Mouse (Mus musculus): Measurements from ENCODE around the gene Wfdc12. TPM values are rescaled to one million over a fixed set of nuclear protein-coding genes. Genes with fewer than 3 reads are reported as not detected.

Wfdc12 gene
- polyA plus RNA-seq, 1 experiment: 0.15 TPM

- Histone ChIP-seq H3K4me1 (ENCODE audit: control insufficient read depth, insufficient read depth, low read length) (no peaks in the 10 kb centered on the region), H3K27ac (ENCODE audit: insufficient read depth, low read length) (no peak overlapping the region), H3K4me3 (replicated peaks; ENCODE audit: insufficient read depth, low read depth, low read length) (no peak overlapping the region), H3K27me3 (ENCODE audit: control insufficient read depth, insufficient read depth, low read length) (no peaks in the 10 kb centered on the region)
- TF ChIP-seq POLR2A (IDR thresholded peaks at IDR 0.05; ENCODE audit: borderline replicate concordance, insufficient read depth, low read length) (no peak), CTCF (IDR thresholded peaks at IDR 0.05; ENCODE audit: borderline replicate concordance, insufficient read depth, low read depth, low read length) (no peak)
- 89% methylated on average over 11 of the region's 11 CpGs for WGBS
- DNase-seq: no peak
Measured at GRCm38 (mm10) chr2:164161515-164162055, 28.8 kb downstream of the Wfdc12 start.

- TF ChIP-seq CTCF (IDR thresholded peaks at IDR 0.05; ENCODE audit: borderline replicate concordance, insufficient read depth, low read depth, low read length): no peak
- no peak for TF ChIP-seq POLR2A (IDR thresholded peaks at IDR 0.05; ENCODE audit: borderline replicate concordance, insufficient read depth, low read length)
- no peaks in the 10 kb centered on the region; the same call in 1 of the 2 replicates for H3K4me1 ChIP-seq (ENCODE audit: control insufficient read depth, insufficient read depth, low read length)
- no peaks in the 10 kb centered on the region for H3K27me3 ChIP-seq (ENCODE audit: control insufficient read depth, insufficient read depth, low read length)
- DNase-seq: peak in 1 of 2 experiments; percentile 16
- H3K4me3 ChIP-seq (replicated peaks; ENCODE audit: insufficient read depth, low read depth, low read length): no peak overlapping the region
- WGBS: 59% methylated on average over 2 of the region's 2 CpGs
- no peak overlapping the region for H3K27ac ChIP-seq (ENCODE audit: insufficient read depth, low read length)
Measured at GRCm38 (mm10) chr2:164158838-164159237, 31.6 kb downstream of the Wfdc12 start.

- H3K4me1 ChIP-seq (ENCODE audit: control insufficient read depth, insufficient read depth, low read length): peaks cover 8% of the 10 kb centered on the region; the same call in 1 of the 2 replicates
- no peak for DNase-seq
- no peak overlapping the region for H3K4me3 ChIP-seq (replicated peaks; ENCODE audit: insufficient read depth, low read depth, low read length)
- no peaks in the 10 kb centered on the region for H3K27me3 ChIP-seq (ENCODE audit: control insufficient read depth, insufficient read depth, low read length)
- 64% methylated on average over 7 of the region's 7 CpGs for WGBS
- no peak overlapping the region for H3K27ac ChIP-seq (ENCODE audit: insufficient read depth, low read length)
- no peak for TF ChIP-seq POLR2A (IDR thresholded peaks at IDR 0.05; ENCODE audit: borderline replicate concordance, insufficient read depth, low read length)
- no peak for TF ChIP-seq CTCF (IDR thresholded peaks at IDR 0.05; ENCODE audit: borderline replicate concordance, insufficient read depth, low read depth, low read length)
Measured at GRCm38 (mm10) chr2:164156158-164156557, 34.2 kb downstream of the Wfdc12 start.

GRCm38 (mm10) chr2:164154007-164154406 lies 36.4 kb downstream of the Wfdc12 start:
- H3K27me3 ChIP-seq (ENCODE audit: control insufficient read depth, insufficient read depth, low read length): no peaks in the 10 kb centered on the region
- no peak overlapping the region for H3K4me3 ChIP-seq (replicated peaks; ENCODE audit: insufficient read depth, low read depth, low read length)
- 18% methylated on average over 10 of the region's 10 CpGs for WGBS
- H3K27ac ChIP-seq (ENCODE audit: insufficient read depth, low read length): no peak overlapping the region
- TF ChIP-seq POLR2A (IDR thresholded peaks at IDR 0.05; ENCODE audit: borderline replicate concordance, insufficient read depth, low read length): no peak
- DNase-seq: peak; percentile 60 to 71
- peaks cover 8% of the 10 kb centered on the region; the same call in 1 of the 2 replicates for H3K4me1 ChIP-seq (ENCODE audit: control insufficient read depth, insufficient read depth, low read length)

- 95% methylated on average over 11 of the region's 11 CpGs for WGBS
- Histone ChIP-seq H3K27me3 (ENCODE audit: control insufficient read depth, insufficient read depth, low read length) (no peaks in the 10 kb centered on the region), H3K27ac (ENCODE audit: insufficient read depth, low read length) (no peak overlapping the region), H3K4me1 (ENCODE audit: control insufficient read depth, insufficient read depth, low read length) (peaks cover 8% of the 10 kb centered on the region; the same call in 1 of the 2 replicates), H3K4me3 (replicated peaks; ENCODE audit: insufficient read depth, low read depth, low read length) (no peak overlapping the region)
- no peak for DNase-seq
- TF ChIP-seq CTCF (IDR thresholded peaks at IDR 0.05; ENCODE audit: borderline replicate concordance, insufficient read depth, low read depth, low read length) (no peak), POLR2A (IDR thresholded peaks at IDR 0.05; ENCODE audit: borderline replicate concordance, insufficient read depth, low read length) (no peak)
Measured at GRCm38 (mm10) chr2:164152341-164152740, 38.1 kb downstream of the Wfdc12 start.

GRCm38 (mm10) chr2:164150086-164150760 lies 40.2 kb downstream of the Wfdc12 start:
- no peaks in the 10 kb centered on the region for H3K27me3 ChIP-seq (ENCODE audit: control insufficient read depth, insufficient read depth, low read length)
- H3K27ac ChIP-seq (ENCODE audit: insufficient read depth, low read length): no peak overlapping the region
- WGBS: 68% methylated on average over 14 of the region's 14 CpGs
- no peak overlapping the region for H3K4me3 ChIP-seq (replicated peaks; ENCODE audit: insufficient read depth, low read depth, low read length)
- no peak for DNase-seq
- TF ChIP-seq CTCF (IDR thresholded peaks at IDR 0.05; ENCODE audit: borderline replicate concordance, insufficient read depth, low read depth, low read length) (no peak), POLR2A (IDR thresholded peaks at IDR 0.05; ENCODE audit: borderline replicate concordance, insufficient read depth, low read length) (no peak)
- peaks cover 8% of the 10 kb centered on the region; the same call in 1 of the 2 replicates for H3K4me1 ChIP-seq (ENCODE audit: control insufficient read depth, insufficient read depth, low read length)

GRCm38 (mm10) chr2:164146556-164146955 lies 43.9 kb downstream of the Wfdc12 start:
- H3K27ac ChIP-seq (ENCODE audit: insufficient read depth, low read length): no peak overlapping the region
- WGBS: 89% methylated on average over 12 of the region's 12 CpGs
- H3K4me1 ChIP-seq (ENCODE audit: control insufficient read depth, insufficient read depth, low read length): peaks cover 6% of the 10 kb centered on the region
- TF ChIP-seq POLR2A (IDR thresholded peaks at IDR 0.05; ENCODE audit: borderline replicate concordance, insufficient read depth, low read length): no peak
- TF ChIP-seq CTCF (IDR thresholded peaks at IDR 0.05; ENCODE audit: borderline replicate concordance, insufficient read depth, low read depth, low read length): no peak
- DNase-seq: no peak
- H3K27me3 ChIP-seq (ENCODE audit: control insufficient read depth, insufficient read depth, low read length): no peaks in the 10 kb centered on the region
- no peak overlapping the region for H3K4me3 ChIP-seq (replicated peaks; ENCODE audit: insufficient read depth, low read depth, low read length)

- whole genome bisulfite sequencing: 89% methylated on average over 10 of the region's 10 CpGs
- H3K27ac ChIP-seq (ENCODE audit: insufficient read depth, low read length): no peak overlapping the region
- no peak overlapping the region for H3K4me3 ChIP-seq (replicated peaks; ENCODE audit: insufficient read depth, low read depth, low read length)
- no peak for DNase-seq
- H3K27me3 ChIP-seq (ENCODE audit: control insufficient read depth, insufficient read depth, low read length): no peaks in the 10 kb centered on the region
- H3K4me1 ChIP-seq (ENCODE audit: control insufficient read depth, insufficient read depth, low read length): peaks cover 10% of the 10 kb centered on the region
- TF ChIP-seq CTCF (IDR thresholded peaks at IDR 0.05; ENCODE audit: borderline replicate concordance, insufficient read depth, low read depth, low read length): no peak
- no peak for TF ChIP-seq POLR2A (IDR thresholded peaks at IDR 0.05; ENCODE audit: borderline replicate concordance, insufficient read depth, low read length)
Measured at GRCm38 (mm10) chr2:164144541-164144940, 45.9 kb downstream of the Wfdc12 start.

Measured in cerebellum, adult 2 months (tissue).